Mouse (Mus musculus) cerebellum, adult 2 months (tissue): ENCODE measurements around the gene Gpc6.

Experiments
- CTCF ChIP-seq: fragments of 200-500 bp; IDR thresholded peaks from 2 replicates; pipeline ENCODE4 v1.5.1; 2011; ENCODE audit warnings: low read depth, mild to moderate bottlenecking, control low read depth, low read length, moderate library complexity, borderline replicate concordance; ENCODE audit not compliant: insufficient read depth
- POLR2A ChIP-seq: fragments of 200-500 bp; IDR thresholded peaks from 2 replicates; pipeline ENCODE4 v1.6.1; 2011; ENCODE audit warnings: low read length, control low read depth, borderline replicate concordance; ENCODE audit not compliant: insufficient read depth

GRCm38 (mm10) chr14:117817196-117817595, 892.1 kb downstream of the Gpc6 start:
- TF ChIP-seq CTCF (no peak), POLR2A (no peak)
